In genomic region chr12:86853516-86853915, GRCm38 (mm10) we compare ENCODE assay signal across 23 mouse cellular contexts. TPM values are rescaled to one million over a fixed set of nuclear protein-coding genes. Genes with fewer than 3 reads are reported as not detected.
A peak's percentile ranks its signal among the peaks of the same experiment; 100 is the strongest.
DNase-seq lines count a peak whose midpoint lies in the region; ATAC-seq and TF ChIP-seq lines count a peak whose summit lies in the region.
"Had no signal": no experiment of that assay in that cellular context is flagged by ENCODE, and none has a peak within 500 bp of the region (broad histone marks: within the 10 kb centered on the region; RNA-seq: fewer than 3 reads in every experiment).

No protein-coding gene starts in this region.

- no peak overlapping the region for H3K4me2 ChIP-seq in liver, embryonic 11.5 days
- H3K4me2 ChIP-seq in liver, embryonic 14.5 days (ENCODE audit: low read depth) = no peak overlapping the region
- H3K4me2 ChIP-seq: embryonic facial prominence, embryonic 13.5 days; forebrain, embryonic 15.5 days; heart, embryonic 11.5 days; heart, embryonic 15.5 days; hindbrain, embryonic 13.5 days had no signal

- 0 out of 2 replicates have a peak, but pooled peaks have one; percentile 43 for TF ChIP-seq EP300 in liver, embryonic 14.5 days (IDR thresholded peaks at IDR 0.05; ENCODE audit: low read depth)

- H3K4me3 ChIP-seq in liver, embryonic 11.5 days (ENCODE audit: low read depth, low read length) = no peak overlapping the region
- no peak overlapping the region for H3K4me3 ChIP-seq in liver, embryonic 14.5 days (ENCODE audit: insufficient read depth in 1 of 2, low read depth in 2 of 2, low read length in 2 of 2)
- no peak overlapping the region for H3K4me3 ChIP-seq in limb, embryonic 10.5 days
- H3K4me3 ChIP-seq: embryonic facial prominence, embryonic 13.5 days; forebrain, embryonic 10.5 days; forebrain, embryonic 15.5 days; heart, embryonic 15.5 days; hindbrain, embryonic 13.5 days had no signal

- H3K27ac ChIP-seq in liver, embryonic 11.5 days (ENCODE audit: low read depth, low read length) = no peak overlapping the region
- no peak overlapping the region for H3K27ac ChIP-seq in liver, embryonic 14.5 days
- H3K27ac ChIP-seq in limb, embryonic 10.5 days = no peak overlapping the region
- H3K27ac ChIP-seq: embryonic facial prominence, embryonic 13.5 days; forebrain, embryonic 10.5 days; forebrain, embryonic 15.5 days; heart, embryonic 15.5 days; hindbrain, embryonic 13.5 days; hindbrain, postnatal 0 days had no signal

- no peak for DNase-seq in liver, embryonic 11.5 days (ENCODE audit: low spot score)
- no peak for DNase-seq in liver
- DNase-seq in liver, embryonic 14.5 days (ENCODE audit: low read depth in 3 of 3, low spot score in 3 of 3) = no peak
- no peak for DNase-seq in lung, postnatal 10 days
- no peak for DNase-seq in spleen, postnatal 10 days (ENCODE audit: low spot score in 2 of 2)
- no peak for DNase-seq in limb, embryonic 10.5 days (ENCODE audit: low spot score)
- DNase-seq: adrenal gland, adult 2 months; adrenal gland, postnatal 25 days; cerebellum, adult 9-10 months; cerebellum, postnatal 25 days; gastrocnemius, postnatal 36 days; heart, adult 11 months; heart, postnatal 14 days had no signal

- H3K36me3 ChIP-seq in liver, embryonic 11.5 days (ENCODE audit: control insufficient read depth, insufficient read depth, low read length) = no peaks in the 10 kb centered on the region
- H3K36me3 ChIP-seq in liver, embryonic 14.5 days (replicated peaks; ENCODE audit: control insufficient read depth, insufficient read depth, low read depth) = no peaks in the 10 kb centered on the region
- H3K36me3 ChIP-seq in limb, embryonic 10.5 days = no peaks in the 10 kb centered on the region
- H3K36me3 ChIP-seq: embryonic facial prominence, embryonic 13.5 days; forebrain, embryonic 10.5 days; forebrain, embryonic 15.5 days; heart, embryonic 15.5 days; hindbrain, embryonic 13.5 days had no signal

- no peaks in the 10 kb centered on the region for H3K9me3 ChIP-seq in liver, embryonic 11.5 days (ENCODE audit: control insufficient read depth, low read length)
- no peaks in the 10 kb centered on the region for H3K9me3 ChIP-seq in liver, embryonic 14.5 days (ENCODE audit: control insufficient read depth, low read length)
- no peaks in the 10 kb centered on the region for H3K9me3 ChIP-seq in limb, embryonic 10.5 days (replicated peaks)
- H3K9me3 ChIP-seq: embryonic facial prominence, embryonic 13.5 days; forebrain, embryonic 10.5 days; forebrain, embryonic 15.5 days; heart, embryonic 15.5 days; hindbrain, embryonic 13.5 days had no signal

- no peak overlapping the region for H3K9ac ChIP-seq in liver, embryonic 11.5 days (ENCODE audit: low read depth, low read length)
- H3K9ac ChIP-seq in liver, embryonic 14.5 days (replicated peaks) = no peak overlapping the region
- H3K9ac ChIP-seq: embryonic facial prominence, embryonic 13.5 days; forebrain, embryonic 15.5 days; heart, embryonic 15.5 days; hindbrain, embryonic 13.5 days had no signal

- TF ChIP-seq CTCF in liver, embryonic 14.5 days (IDR thresholded peaks at IDR 0.05; ENCODE audit: low read depth) = no peak

- peak; percentile 69 for ATAC-seq in liver, embryonic 11.5 days (replicated peaks; ENCODE audit: low FRiP score)
- ATAC-seq in liver, embryonic 14.5 days (ENCODE audit: insufficient read depth) = peak; percentile 55; the same call in 1 of the 2 replicates
- ATAC-seq in megakaryocyte progenitor cell, adult 5-6 weeks (replicated peaks; ENCODE audit: poor library complexity) = peak; percentile 76
- ATAC-seq: activated CD4-positive, CD25-positive, alpha-beta regulatory T cell, adult 4 months; forebrain, embryonic 15.5 days; hindbrain, postnatal 0 days; Patski had no signal

- no peaks in the 10 kb centered on the region for H3K27me3 ChIP-seq in liver, embryonic 11.5 days (replicated peaks; ENCODE audit: control insufficient read depth, insufficient read depth, low read length)
- H3K27me3 ChIP-seq in liver, embryonic 14.5 days (ENCODE audit: control insufficient read depth, insufficient read depth, low read length) = no peaks in the 10 kb centered on the region
- H3K27me3 ChIP-seq in limb, embryonic 10.5 days (ENCODE audit: low read depth, poor library complexity, severe bottlenecking) = no peaks in the 10 kb centered on the region
- H3K27me3 ChIP-seq: embryonic facial prominence, embryonic 13.5 days; forebrain, embryonic 15.5 days; heart, embryonic 15.5 days; hindbrain, embryonic 13.5 days; Patski had no signal

- 38% methylated on average over 1 of the region's 1 CpGs for WGBS in liver, embryonic 11.5 days
- 12% methylated on average over 1 of the region's 1 CpGs for WGBS in liver, embryonic 14.5 days (ENCODE audit: insufficient replicate concordance)
- WGBS in limb, embryonic 10.5 days = 83% methylated on average over 1 of the region's 1 CpGs

- H3K4me1 ChIP-seq in liver, embryonic 11.5 days (replicated peaks; ENCODE audit: control insufficient read depth, insufficient read depth, low read length) = peaks cover 12% of the 10 kb centered on the region
- H3K4me1 ChIP-seq in liver, embryonic 14.5 days (replicated peaks; ENCODE audit: control insufficient read depth in 2 of 2, insufficient read depth in 2 of 2, low read length in 1 of 2) = peaks cover 4 to 6% of the 10 kb centered on the region in 2 experiments; a peak in 2 of 4 replicates
- peaks cover 29% of the 10 kb centered on the region for H3K4me1 ChIP-seq in limb, embryonic 10.5 days

RNA-seq across cellular contexts. Expression of gene Irf2bpl, which starts 31.1 kb away (rescaled TPM):
- 9.7 and 9.8 TPM in 2 replicates for polyA plus RNA-seq in liver, embryonic 11.5 days (2014; fragmentation: Nextera tagmentation; extraction: Ambion mirVana)
- polyA plus RNA-seq in liver, embryonic 14.5 days (2012; rRNA removed) = 1.4 and 1.5 TPM in 2 replicates
- 1.4 and 1.5 TPM in 2 replicates for polyA plus RNA-seq in liver, embryonic 14.5 days (2014; fragmentation: Nextera tagmentation; extraction: Ambion mirVana)
- total RNA-seq in megakaryocyte progenitor cell, adult 5-6 weeks (2015) = 1.4 and 1.8 TPM in 2 replicates
- total RNA-seq in megakaryocyte progenitor cell, adult 5-6 weeks (2017) = 1.6 and 1.7 TPM in 2 replicates
- 11.9 and 22.6 TPM in 2 replicates for polyA plus RNA-seq in limb, embryonic 10.5 days (2016; fragmentation: Nextera tagmentation; extraction: Ambion mirVana)
